Mouse (Mus musculus) kidney, adult 10 weeks (tissue): Measurements from ENCODE around the gene Zranb2. TPM values are rescaled to one million over a fixed set of nuclear protein-coding genes. Genes with fewer than 3 reads are reported as not detected.

Source experiments
- polyA plus RNA-seq: library from polyadenylated mRNA; stranded (reverse); fragments of 350-450 nt; fragmentation: Illumina TruSeq; extraction: RNeasy Lipid Tissue Mini Kit (QIAGEN cat#74804); gene quantifications from one replicate; pipeline ENCODE4 v1.2.3, GENCODE M21; 2014; ENCODE audit warnings: low read depth, low replicate concordance

Zranb2 gene
- 218 TPM for polyA plus RNA-seq

GRCm38 (mm10) chr3:157533964-157534785 lies at the start of gene Zranb2:
Gene Zranb2 (plus strand): TSS chr3:157534160.

GRCm38 (mm10) chr3:157566725-157567565 lies 33.0 kb downstream of the Zranb2 start, which contains the start of gene Ptger3:
Gene Ptger3 (plus strand): TSS chr3:157566892.

Other genes with a start within 250 kb of the Zranb2 start
- 205 TPM for gene Ptger3, start 32.7 kb downstream of the Zranb2 start, polyA plus RNA-seq